In genomic region chr5:53042034-53042748, GRCm38 (mm10) we compare ENCODE assay signal across 17 mouse cellular contexts. TPM values are rescaled to one million over a fixed set of nuclear protein-coding genes. Genes with fewer than 3 reads are reported as not detected.
A peak's percentile ranks its signal among the peaks of the same experiment; 100 is the strongest.
DNase-seq lines count a peak whose midpoint lies in the region; ATAC-seq and TF ChIP-seq lines count a peak whose summit lies in the region.
"Had no signal": no experiment of that assay in that cellular context is flagged by ENCODE, and none has a peak within 500 bp of the region (broad histone marks: within the 10 kb centered on the region; RNA-seq: fewer than 3 reads in every experiment).

No protein-coding gene starts in this region.

- no peaks in the 10 kb centered on the region for H3K4me1 ChIP-seq in kidney, adult 2 months (ENCODE audit: control insufficient read depth, insufficient read depth, low read length)
- H3K4me1 ChIP-seq in forebrain, embryonic 15.5 days, result no peaks in the 10 kb centered on the region
- H3K4me1 ChIP-seq: limb, embryonic 13.5 days had no signal

- no peak for TF ChIP-seq CTCF in kidney, adult 2 months (conservative IDR thresholded peaks at IDR 0.05; ENCODE audit: insufficient read depth, insufficient read length, low read depth, low read length)
- no peak for TF ChIP-seq CTCF in Patski (IDR thresholded peaks at IDR 0.05)

- TF ChIP-seq POLR2A in kidney, adult 2 months (IDR thresholded peaks at IDR 0.05; ENCODE audit: low read depth, low read length), result no peak

- peak; percentile 31 for DNase-seq in kidney, postnatal 14 days
- DNase-seq in kidney, adult 2 months, result no peak
- DNase-seq in 3134 (ENCODE audit: extremely low read depth, insufficient read length, low spot score) (peak; percentile 76), Patski (ENCODE audit: low read depth, low spot score) (peak; percentile 99)
- peak; percentile 63 for DNase-seq in lung, postnatal 10 days
- DNase-seq in ovary, postnatal 14 days (ENCODE audit: low spot score), result no peak
- DNase-seq in right cerebral cortex, postnatal 10 days (ENCODE audit: low spot score in 2 of 2), result no peak
- DNase-seq: cerebellum, adult 18-20 months; kidney, postnatal 25 days; layer of hippocampus, postnatal 36 days; right cerebral cortex, adult 18-20 months; thymus, postnatal 14 days had no signal

- H3K27ac ChIP-seq in kidney, adult 2 months (ENCODE audit: insufficient read depth, low read depth, low read length), result no peak overlapping the region
- no peak overlapping the region for H3K27ac ChIP-seq in forebrain, embryonic 15.5 days (replicated peaks)
- H3K27ac ChIP-seq: heart, adult 2 months; limb, embryonic 13.5 days had no signal

- POLR2A ChIA-PET in Patski (lab: Charles Lee), result interaction anchor here (0.6 to 1.8 kb wide), 10 partner anchors 10 to 81 kb away, joined by 3 to 10 read pairs (median 4); no protein-coding TSS in a partner anchor

- WGBS in kidney, adult 2 months, result 60% methylated on average over 5 of the region's 5 CpGs
- 53% methylated on average over 5 of the region's 5 CpGs for WGBS in forebrain, embryonic 15.5 days

- H3K4me3 ChIP-seq in kidney, adult 2 months (ENCODE audit: insufficient read depth, low read depth, low read length), result no peak overlapping the region
- H3K4me3 ChIP-seq in forebrain, embryonic 15.5 days, result no peak overlapping the region
- H3K4me3 ChIP-seq: heart, adult 2 months; limb, embryonic 13.5 days had no signal

- in situ Hi-C loops in Patski (cut with MboI; ENCODE audit: low pct_unique_long_range_greater_than_20kb), result no loop called here

- no peaks in the 10 kb centered on the region for H3K27me3 ChIP-seq in kidney, adult 2 months (replicated peaks; ENCODE audit: control insufficient read depth, insufficient read depth, low read length)
- H3K27me3 ChIP-seq in Patski, result no peaks in the 10 kb centered on the region
- H3K27me3 ChIP-seq in forebrain, embryonic 15.5 days, result no peaks in the 10 kb centered on the region
- H3K27me3 ChIP-seq: limb, embryonic 13.5 days had no signal

- ATAC-seq in Patski, result peak; percentile 95
- ATAC-seq in forebrain, embryonic 15.5 days (replicated peaks), result no peak
- ATAC-seq: hindbrain, embryonic 16.5 days had no signal

- no peak overlapping the region for H3K4me2 ChIP-seq in forebrain, embryonic 15.5 days (replicated peaks)
- H3K4me2 ChIP-seq: limb, embryonic 13.5 days had no signal

- CTCF ChIA-PET in Patski (lab: Charles Lee), result interaction anchor here (0.6 to 10.3 kb wide), 12 partner anchors 14 to 155 kb away, joined by 3 to 83 read pairs (median 5); no protein-coding TSS in a partner anchor

- H3K9me3 ChIP-seq in forebrain, embryonic 15.5 days, result no peaks in the 10 kb centered on the region
- H3K9me3 ChIP-seq: limb, embryonic 13.5 days had no signal

- H3K36me3 ChIP-seq in kidney, adult 2 months (ENCODE audit: control insufficient read depth, insufficient read depth, low read length), result no peaks in the 10 kb centered on the region
- H3K36me3 ChIP-seq in forebrain, embryonic 15.5 days, result no peaks in the 10 kb centered on the region
- H3K36me3 ChIP-seq: limb, embryonic 13.5 days had no signal

- H3K9ac ChIP-seq in forebrain, embryonic 15.5 days (replicated peaks), result no peak overlapping the region
- H3K9ac ChIP-seq: limb, embryonic 13.5 days had no signal

RNA-seq across cellular contexts. Expression of gene Slc34a2, which starts 4.3 kb away (rescaled TPM):
- polyA plus RNA-seq in kidney, adult 2 months (2012; rRNA removed), result 2.9 and 3.1 TPM in 2 replicates
- polyA plus RNA-seq in Patski (2021), result 1.9 TPM
- polyA plus RNA-seq in forebrain, embryonic 15.5 days (2015; fragmentation: Nextera tagmentation; extraction: Ambion mirVana), result not detected in 2 replicates
- polyA plus RNA-seq: limb, embryonic 13.5 days; neural tube, embryonic 14.5 days had no signal

Comparison
In these comparisons a context has a peak if more than half of its experiments do, and no peak if none do; other contexts are left out.
1. DNase-seq: peak in kidney, postnatal 14 days (single experiment), 3134 (single experiment), Patski (single experiment) and lung, postnatal 10 days (single experiment); none in kidney, adult 2 months (single experiment), ovary, postnatal 14 days (single experiment) and right cerebral cortex, postnatal 10 days (0 of 2).